Mouse (Mus musculus) left cerebral cortex, adult 18-20 months (tissue): ENCODE data around the gene Dnaaf1. TPM values are rescaled to one million over a fixed set of nuclear protein-coding genes. Genes with fewer than 3 reads are reported as not detected.

Experiments used
- DNase-seq, 2 experiments: peaks; one replicate each; pipeline ENCODE4 v3.0.0; 2021 to 2022; ENCODE audit warnings: low spot score in 2 of 2, mixed read lengths in 1 of 2
- total RNA-seq, 2 experiments: library from RNA; stranded (reverse); gene quantifications; 2 replicates each; pipeline ENCODE4 v1.2.3; 2021

Gene Dnaaf1
- total RNA-seq, 2 experiments from 2014 or later: 0.19 to 0.21 TPM

DNA sequence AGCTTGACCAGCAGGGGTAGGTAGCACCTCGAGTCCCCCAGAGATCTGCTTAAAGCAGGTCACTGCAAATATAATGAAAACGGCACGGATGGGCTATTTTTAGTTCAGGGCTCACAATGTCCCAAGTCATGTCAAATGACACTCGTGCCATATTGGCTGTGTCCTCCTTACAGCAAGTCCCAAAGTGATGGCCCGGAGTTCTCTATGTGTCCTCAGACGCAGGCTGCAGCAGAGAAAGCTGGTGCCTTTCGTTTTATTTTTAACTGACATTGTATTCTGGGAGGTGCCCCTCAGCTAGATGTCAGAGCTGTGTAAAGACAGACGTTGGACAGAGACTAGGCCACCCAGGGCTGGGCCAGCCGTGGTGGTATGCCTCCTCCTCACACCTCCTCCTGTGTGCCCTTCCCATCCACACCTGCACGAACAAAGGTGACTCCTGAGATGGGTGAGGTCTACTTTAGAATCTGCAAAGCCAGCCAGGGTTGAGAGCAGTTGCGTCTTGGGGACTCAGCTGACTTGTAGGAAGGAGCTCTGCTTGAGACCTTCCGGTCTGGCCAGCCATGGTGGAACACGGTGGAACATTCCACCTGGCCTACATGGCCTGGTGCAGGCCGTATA, 45.9 kb downstream of the Dnaaf1 start:
- no peak for DNase-seq

DNA sequence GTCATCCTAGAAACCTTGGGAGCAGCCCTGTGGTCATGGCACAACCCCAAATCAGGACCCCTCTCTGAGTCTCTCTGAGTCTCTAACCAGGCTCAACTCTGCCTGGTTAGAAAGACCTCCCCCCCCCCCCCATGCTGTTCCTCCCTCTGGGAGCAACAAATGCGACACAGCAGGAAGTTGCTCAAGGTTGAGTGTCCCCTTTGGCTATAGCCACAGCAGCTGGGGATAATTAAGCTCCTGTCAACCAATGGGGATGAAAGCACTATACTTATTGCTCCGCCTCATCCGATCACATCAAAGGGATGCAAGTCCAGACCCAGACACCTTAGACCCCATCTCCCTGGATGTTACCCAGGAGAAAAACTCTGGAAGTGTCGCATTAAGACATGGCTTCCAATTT, 47.5 kb downstream of the Dnaaf1 start:
- no peak for DNase-seq

DNA sequence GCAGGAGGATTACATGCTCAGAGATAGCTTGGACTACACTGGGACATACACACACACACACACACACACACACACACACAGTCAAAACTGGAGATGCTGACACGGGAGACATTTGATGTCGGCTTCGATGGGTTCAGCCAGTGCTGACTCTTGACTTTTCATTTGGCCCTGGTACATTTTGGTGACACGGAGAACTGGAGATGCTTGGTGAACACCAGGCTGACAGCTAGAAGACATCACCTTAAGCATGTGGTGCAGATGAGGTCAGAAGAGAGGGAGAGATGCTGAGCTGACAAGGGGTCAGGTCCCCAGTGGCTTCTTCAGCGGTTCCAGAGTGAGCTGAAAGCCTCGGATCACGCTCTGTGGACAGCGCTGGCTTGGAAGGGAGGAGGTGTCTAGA, 48.0 kb downstream of the Dnaaf1 start:
- no peak for DNase-seq

DNA sequence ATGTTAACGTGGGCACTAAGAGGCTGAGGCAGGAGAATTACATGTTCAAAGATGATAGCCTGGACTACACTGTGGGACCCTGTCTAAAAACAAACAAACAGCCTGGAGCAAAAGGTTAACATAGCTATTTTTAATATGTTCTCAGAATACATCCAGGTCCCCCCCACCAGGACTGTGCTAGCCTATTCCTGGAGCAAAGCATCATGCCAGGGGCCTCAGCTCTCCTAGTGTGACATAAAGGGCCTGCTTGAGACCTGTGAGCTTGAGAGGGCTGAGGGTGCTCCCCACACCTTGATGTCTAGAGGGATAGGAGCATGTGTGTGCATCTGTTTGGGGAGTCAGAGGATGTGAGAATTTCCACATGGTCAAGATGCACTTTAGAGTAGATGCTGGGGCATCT, 48.7 kb downstream of the Dnaaf1 start:
- DNase-seq: no peak

DNA sequence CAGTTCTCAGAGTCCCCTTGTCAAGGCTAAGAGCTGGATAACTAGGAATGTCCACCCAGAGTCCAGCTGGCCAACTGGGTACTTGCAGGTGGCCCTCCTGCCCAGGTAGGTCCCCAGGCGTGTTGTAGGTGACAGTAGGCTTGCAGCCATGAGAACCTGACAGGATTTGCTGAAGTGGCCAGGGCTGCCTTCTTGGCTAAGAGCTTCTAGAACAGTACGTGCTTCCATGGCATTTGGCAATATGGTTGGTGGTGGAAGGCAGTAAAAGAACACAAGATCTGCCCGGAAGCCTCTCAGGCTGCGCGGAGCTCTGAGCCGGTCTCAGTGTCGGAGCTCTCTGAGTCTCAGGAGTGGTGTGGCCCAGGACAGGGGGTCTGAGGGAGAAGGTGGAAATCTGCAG, 49.9 kb downstream of the Dnaaf1 start:
- DNase-seq: no peak

DNA sequence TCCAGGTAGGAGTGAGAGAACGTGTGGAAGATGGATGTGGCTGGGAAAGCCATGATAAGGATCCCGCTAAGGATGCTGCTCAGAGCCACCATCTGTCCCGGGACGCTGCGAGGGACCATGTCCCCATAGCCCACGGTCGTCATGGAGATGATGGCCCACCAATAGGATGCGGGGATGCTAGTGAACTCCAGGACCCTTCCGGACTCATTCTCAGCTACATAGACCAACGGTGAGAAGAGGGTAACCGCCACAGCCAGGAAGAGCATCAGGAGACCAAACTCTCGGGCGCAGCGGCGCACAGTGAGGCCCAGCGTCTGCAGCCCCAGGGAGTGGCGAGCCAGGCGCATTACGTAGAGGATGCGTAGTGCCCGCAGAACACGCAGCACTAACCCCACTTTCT, 50.8 kb downstream of the Dnaaf1 start:
- DNase-seq: no peak

DNA sequence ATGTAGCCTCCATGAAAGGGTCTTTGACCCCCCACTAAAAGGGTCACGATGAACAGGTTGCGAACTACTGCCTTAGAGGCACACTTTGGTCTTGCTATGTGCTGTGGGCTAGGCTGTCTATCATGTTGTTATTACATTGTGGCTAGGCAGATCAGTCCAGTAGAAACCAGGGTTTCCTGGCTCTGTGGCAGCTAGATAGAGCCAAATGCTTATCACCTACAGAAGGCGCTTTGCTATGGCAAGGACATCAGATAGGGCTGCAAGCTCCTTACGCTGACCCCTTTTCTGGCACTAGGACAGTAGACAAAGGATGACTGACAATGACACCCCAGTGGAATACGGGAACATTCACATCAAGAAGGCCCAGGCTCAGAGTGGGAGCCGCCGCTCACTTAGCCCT, 52.2 kb downstream of the Dnaaf1 start:
- DNase-seq: no peak

DNA sequence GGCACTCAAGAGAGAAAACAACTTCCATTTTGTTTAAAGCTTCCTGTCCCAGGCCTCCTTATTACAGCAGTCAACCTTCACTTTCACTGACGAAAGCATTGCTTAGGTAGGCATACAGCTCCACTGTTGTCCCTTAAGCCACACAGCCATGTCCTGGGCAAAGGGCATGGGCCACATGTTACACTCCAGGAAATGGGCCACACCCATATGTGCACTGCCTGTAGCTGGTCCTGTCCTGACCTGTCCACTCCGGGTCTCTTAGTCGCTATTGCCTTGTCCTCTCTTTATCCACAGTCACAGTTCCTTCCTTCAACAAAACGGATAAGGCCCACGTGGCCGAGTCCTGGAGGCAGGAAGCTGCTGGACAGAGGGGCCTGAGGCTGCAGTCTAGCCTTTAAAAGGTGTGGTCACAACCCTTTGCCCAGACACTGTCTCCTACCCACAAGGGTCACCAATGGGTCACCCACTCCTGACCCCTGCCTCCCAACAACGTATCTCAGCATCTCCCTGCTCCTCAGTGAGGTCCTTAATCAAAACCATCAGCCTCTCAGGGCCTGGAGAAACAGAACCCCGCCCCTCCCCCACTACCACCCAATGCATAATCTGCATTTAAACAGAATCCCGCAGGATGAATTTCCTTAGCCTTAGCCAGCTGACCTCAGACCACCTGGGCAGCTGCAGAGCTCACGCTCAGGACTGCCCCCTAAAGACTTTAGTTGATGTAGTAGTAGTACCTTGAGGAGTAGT, 52.8 kb downstream of the Dnaaf1 start:
- no peak for DNase-seq

DNA sequence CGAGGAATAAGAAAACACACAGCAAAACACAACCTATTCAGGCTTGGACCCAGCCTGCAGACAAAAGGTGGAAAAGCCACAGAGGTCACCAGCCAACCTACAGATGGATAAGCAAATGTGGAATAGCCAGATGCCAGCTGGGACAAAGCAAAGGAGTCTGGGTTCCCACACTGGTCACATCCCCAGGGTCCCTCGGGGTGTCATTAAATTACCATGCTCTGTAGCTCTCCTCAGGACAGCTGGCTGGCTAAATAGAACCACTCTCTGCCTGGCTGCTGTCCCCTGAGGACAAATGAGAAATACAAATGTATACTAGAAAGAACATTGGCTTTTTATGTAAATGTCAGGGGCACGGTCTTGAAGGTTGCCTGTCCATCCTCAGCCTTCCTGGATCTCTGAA, 55.8 kb downstream of the Dnaaf1 start:
- no peak for DNase-seq

DNA sequence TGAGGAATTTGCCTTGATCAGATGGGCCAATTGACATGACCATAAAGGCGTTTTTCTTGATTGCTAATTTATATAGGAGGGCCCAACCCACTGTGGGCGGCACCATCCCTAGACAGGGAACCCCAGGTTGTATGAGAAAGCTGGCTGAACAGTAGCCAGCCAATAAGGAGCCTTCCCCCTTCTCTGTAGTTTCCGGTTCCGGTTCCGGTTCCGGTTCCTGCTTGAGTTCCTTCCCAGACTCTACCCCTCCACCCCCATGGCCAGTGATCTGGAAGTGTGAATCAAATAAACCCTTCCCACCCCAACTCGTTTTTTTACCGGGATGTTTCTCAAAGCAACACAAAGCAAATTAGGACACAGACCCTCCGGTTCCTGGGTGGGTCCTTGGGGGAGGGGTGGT, 57.2 kb downstream of the Dnaaf1 start:
- DNase-seq: no peak

DNA sequence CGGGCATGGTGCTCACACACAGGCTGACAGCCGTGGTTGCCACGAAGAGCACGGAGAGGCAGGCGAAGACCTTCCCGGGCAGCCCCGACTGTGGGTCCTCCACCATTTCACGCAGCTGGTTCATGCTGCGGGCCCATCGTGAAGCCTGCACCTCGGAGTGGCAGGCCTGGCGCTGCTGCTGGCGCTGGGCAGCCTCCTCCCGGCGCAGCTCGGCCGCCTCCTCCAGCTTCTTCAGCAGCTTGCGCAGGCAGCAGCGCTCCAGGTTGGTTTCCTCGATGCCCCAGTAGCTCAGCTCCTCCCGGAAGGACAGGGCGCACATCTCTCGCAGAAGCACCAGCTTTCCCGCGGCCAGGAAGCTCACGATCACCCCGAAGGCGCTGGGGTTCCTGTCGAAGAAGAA, 57.9 kb downstream of the Dnaaf1 start:
- DNase-seq: no peak

DNA sequence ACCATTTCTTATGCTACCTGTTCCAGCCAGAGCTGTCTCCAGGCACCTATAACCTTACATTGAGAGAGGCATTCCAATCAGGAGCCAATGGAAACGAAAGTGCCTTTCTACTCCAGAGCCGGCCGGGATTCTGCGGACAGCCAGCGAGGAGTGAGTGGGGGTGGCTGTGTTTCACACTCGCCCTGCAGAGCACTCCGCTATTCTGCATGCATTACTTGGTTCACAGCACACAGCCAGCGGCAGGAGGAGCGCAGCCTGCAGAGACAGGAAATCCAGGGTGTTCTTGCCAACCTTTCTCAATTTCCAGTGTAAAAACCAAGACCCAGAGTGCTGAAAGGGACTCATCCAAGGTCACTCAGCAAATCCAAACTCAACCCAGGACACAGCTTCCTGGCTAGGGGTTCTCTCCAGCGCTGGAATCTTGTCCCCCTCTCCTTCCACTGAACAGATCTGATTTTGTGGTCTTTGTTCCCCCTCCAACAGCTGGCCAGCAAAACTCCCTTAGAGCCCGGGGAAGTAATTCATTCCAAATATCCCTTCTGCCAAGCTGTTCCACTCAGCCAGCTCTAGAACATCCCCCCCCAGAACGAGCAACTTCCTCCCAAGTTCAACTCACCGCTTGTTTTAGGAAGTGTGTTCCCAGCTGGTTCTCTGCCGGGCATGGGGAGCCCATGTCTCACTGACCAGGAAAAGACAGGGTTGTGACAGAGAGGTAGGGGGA, 59.7 kb downstream of the Dnaaf1 start:
- DNase-seq: peak; percentile 19 to 37

DNA sequence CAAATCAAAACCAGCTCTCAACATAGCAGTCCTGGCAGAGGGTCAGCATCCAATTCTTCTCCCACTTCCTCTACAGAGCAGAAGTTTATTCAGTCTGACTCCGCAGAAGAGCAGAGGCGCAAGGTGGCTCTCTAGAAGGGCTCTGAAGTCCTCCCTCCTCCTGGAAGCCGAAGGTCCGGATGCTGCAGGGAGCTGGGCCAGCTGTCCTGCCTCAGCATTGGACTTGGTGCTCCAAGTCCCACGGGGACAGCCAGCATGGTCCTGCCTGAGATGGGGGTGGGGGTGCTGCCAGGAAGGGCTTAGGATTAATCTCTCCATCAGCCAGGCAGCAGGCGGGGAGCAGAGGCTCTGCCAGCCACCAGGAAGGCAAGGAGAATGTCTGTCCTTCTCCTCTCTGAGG, 60.3 kb downstream of the Dnaaf1 start, which contains the start of gene Kcng4:
Gene Kcng4 (minus strand): TSS at position 303 of the 400 bp plus-strand sequence.
- no peak for DNase-seq

DNA sequence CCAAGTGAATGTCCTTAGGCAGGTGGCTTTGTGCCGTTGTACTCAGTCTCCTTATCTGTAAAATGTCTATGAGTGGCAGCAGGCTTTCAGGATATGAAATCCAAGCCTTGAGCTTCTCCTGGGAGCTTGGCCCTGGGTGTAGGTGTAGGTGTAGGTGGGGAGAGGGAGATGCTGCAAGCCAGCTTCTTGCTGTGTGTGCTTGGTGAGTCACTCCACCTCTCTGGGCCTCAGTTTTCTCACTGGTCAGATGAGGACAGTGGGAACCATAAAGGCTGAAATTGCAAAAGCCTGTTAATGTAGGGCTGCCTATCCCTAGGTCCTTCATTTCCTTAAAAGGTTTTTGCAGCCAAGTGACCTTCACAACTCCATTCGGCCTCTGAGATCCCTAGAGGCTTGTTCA, 60.9 kb downstream of the Dnaaf1 start:
- no peak for DNase-seq

DNA sequence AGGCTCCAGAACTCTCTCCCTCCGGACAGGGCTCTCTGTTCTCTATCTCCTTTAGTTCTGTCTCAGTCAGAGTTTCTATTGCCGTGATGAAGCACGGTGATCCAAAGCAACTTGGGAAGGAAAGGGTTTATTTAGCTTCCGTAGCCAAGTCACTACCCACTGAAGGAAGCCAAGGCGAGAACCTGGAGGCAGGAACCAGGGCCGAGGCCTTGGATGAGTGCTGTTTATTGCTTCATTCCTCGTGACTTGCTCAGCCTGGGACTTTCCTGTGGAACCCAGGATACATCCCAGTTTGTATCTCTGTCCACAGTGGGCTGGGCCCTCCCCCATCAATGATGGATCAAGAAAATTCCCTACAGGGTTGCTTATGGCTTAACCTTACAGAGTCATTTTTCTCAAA, 61.7 kb downstream of the Dnaaf1 start:
- no peak for DNase-seq

DNA sequence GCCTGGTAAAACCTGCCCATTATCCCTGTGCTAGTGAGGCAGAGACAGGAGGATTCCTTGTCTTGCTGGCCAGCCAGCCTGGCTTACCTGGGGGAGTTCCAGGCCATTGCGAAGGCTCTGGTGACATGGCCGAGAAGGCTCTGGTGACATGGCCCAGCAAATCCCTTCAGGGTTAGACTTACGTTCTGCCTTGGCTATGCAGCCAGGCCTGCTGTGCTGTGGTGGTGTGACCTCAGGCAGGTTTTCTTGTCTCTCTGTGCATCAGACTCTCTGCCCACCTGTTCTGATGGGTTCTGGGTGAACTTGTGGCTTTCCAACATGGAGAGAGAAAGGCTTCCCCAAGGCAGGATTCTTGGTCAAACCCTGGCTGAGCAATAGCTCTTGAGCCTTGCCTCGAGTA, 62.3 kb downstream of the Dnaaf1 start:
- no peak for DNase-seq

DNA sequence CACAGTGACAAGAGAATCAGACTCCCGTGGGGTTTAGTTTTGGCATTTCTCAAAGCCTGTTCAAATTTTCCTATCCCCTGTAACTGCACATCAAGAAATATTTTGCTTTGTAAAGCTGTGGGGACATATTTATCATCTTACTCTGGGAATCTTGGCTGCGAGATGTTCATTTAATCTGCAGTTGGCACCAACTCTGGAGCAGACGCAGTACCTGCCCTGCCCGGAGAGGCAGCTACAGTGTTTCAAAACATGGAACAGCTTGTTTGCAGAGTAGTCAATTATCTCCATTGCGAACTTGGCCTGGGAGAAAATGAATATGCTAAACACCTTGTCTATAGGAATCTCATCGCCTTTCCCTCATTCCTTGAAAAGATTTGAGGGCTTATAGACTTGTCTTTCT, 63.2 kb downstream of the Dnaaf1 start:
- DNase-seq: no peak

DNA sequence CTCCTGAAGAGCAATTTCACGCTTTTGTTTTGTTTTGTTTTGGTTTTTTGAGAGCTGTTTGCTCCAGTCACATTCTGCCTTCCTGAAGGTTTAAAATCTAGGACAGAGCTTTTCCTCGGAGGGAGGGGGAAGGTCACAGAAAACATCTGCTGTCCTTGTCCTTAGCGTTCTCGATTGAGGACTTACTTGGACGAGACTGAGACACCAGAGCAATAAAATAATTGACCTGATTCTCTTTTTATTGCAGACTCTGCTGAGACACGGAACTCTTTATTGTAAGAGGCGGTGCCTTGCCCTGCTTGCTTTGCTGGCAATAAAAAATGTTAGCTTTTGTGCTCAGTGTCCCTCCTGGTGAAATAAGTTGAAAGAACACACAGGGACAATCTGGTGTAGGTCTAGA, 64.8 kb downstream of the Dnaaf1 start:
- no peak for DNase-seq

DNA sequence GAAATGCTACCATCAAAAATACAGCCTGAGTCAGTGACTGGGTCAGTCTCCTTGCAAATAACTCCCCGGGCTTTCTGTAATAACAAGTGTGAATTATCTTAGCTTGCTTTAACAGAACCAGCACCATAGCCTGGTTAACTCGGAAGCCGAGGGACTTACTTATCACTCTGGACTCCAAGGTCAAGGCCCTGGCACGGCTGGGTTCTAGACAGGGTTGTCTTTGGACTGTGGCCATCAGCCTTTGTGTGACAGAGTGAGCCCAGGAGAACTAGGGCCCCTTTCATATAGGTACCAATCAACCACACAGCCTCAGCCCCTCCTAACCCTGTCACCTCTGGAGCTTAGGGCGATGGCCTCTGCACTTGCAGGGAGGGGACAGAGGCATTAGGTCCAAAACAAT, 66.0 kb downstream of the Dnaaf1 start:
- no peak for DNase-seq

DNA sequence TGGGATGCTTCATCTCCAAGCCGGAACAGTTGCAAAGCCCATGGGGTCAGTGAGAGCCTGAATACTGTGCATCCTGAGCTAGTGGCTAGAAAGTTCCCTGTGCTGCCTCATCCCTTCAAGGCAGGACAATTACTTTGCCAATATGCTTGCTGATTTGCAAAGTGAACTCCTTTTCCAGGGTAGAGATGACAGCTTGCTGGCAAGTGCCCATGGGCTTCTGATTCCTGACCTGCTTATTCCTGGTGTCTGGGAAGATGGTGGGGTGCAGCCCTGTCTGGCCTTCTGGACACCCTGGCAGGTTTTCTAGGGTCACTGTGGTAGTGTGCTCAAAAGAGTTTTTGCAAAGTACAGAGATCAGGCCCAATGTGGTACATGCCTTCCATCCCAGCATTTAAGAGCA, 67.9 kb downstream of the Dnaaf1 start:
- DNase-seq: no peak

DNA sequence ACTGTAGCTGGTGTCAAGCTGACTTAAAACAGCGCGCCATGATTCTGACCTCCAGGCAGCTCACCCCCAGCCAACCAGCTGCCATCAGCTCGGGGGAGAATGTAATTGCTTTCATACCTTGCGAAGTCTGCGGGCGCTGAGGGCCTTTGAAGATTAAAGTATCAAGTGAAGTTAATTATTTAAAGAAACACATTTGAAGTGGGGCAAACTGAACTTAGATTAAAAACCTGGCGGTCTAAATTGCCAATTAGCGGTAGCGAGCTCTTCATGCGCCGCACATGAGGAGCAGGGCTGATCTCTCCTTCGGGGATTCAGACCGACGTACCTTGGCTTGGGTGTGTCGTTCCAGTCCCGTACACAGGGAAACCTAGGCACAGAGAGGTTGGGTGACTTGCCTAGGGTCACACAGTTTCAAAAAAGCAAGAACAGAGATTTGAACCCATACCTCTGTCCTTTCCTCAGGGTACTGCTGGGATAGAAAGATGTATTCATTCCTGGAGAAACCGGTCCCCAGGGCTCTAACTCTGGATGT, 69.5 kb downstream of the Dnaaf1 start:
- no peak for DNase-seq

DNA sequence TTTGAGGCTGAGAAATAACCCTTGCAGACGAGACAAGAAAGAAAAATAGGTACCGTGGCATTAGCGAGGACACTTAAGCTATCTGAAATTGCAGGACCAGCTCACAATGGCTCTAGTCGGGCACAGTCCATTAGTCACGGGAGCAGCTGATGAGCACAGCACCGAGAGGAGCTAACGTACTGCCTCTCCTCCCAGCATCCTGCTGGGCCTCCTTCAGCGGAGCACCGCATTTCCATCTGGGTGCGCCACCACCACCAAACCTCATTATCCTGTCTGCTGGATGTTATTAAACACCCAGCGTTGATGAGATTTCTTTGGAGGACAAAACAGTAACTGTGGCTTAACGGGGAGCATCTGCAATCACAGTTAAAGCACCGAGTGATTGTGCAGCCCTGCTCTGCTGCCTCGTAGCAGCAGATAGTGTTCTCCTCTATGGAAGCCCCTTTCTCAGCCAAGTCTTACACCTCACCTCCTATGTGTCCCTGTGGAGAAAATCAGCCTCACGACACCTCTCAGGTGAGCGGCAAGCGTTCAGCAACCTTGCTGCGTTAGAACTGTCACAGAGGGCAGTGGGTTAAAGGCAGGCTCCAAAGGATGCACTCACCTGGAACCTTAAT, 70.1 kb downstream of the Dnaaf1 start:
- DNase-seq: no peak
